ENCODE assay signal across 25 mouse cellular contexts in genomic region chr5:102697784-102698183, GRCm38 (mm10).
DNase-seq lines count a peak whose midpoint lies in the region; ATAC-seq and TF ChIP-seq lines count a peak whose summit lies in the region.
"Had no signal": no experiment of that assay in that cellular context is flagged by ENCODE, and none has a peak within 500 bp of the region (broad histone marks: within the 10 kb centered on the region; RNA-seq: fewer than 3 reads in every experiment).

No protein-coding gene starts in this region.

- 91% methylated on average over 1 of the region's 1 CpGs for WGBS in stomach, postnatal 0 days
- WGBS in forebrain, embryonic 13.5 days: 81% methylated on average over 1 of the region's 1 CpGs

- H3K4me2 ChIP-seq in stomach, postnatal 0 days (replicated peaks; ENCODE audit: low read depth): no peak overlapping the region
- no peak overlapping the region for H3K4me2 ChIP-seq in forebrain, embryonic 13.5 days
- H3K4me2 ChIP-seq: embryonic facial prominence, embryonic 15.5 days; midbrain, embryonic 15.5 days had no signal

- TF ChIP-seq POLR2A in embryonic fibroblast, embryonic 13.5 days (IDR thresholded peaks at IDR 0.05; ENCODE audit: low read depth, low read length): no peak

- H3K9ac ChIP-seq in stomach, postnatal 0 days (ENCODE audit: low read length): no peak overlapping the region
- H3K9ac ChIP-seq in forebrain, embryonic 13.5 days: no peak overlapping the region
- H3K9ac ChIP-seq: embryonic facial prominence, embryonic 15.5 days; midbrain, embryonic 15.5 days had no signal

- H3K9me3 ChIP-seq in stomach, postnatal 0 days (ENCODE audit: control insufficient read depth, low read length): no peaks in the 10 kb centered on the region
- H3K9me3 ChIP-seq in forebrain, embryonic 13.5 days (replicated peaks): no peaks in the 10 kb centered on the region
- H3K9me3 ChIP-seq: embryonic facial prominence, embryonic 15.5 days; midbrain, embryonic 15.5 days had no signal

- ATAC-seq in stomach, postnatal 0 days (ENCODE audit: low FRiP score, low TSS enrichment): no peak
- no peak for ATAC-seq in forebrain, embryonic 13.5 days
- ATAC-seq: forebrain, embryonic 14.5 days; hindbrain, postnatal 0 days; intestine, postnatal 0 days; midbrain, embryonic 15.5 days had no signal

- peak overlapping the region; percentile 48; the same call in 1 of the 2 replicates for H3K27ac ChIP-seq in embryonic fibroblast, embryonic 13.5 days (ENCODE audit: insufficient read depth, low read length)
- H3K27ac ChIP-seq in stomach, postnatal 0 days (replicated peaks): no peak overlapping the region
- no peak overlapping the region for H3K27ac ChIP-seq in forebrain, embryonic 13.5 days
- H3K27ac ChIP-seq: embryonic facial prominence, embryonic 15.5 days; hindbrain, postnatal 0 days; left cerebral cortex, adult 2 months; midbrain, embryonic 15.5 days had no signal

- TF ChIP-seq CTCF in embryonic fibroblast, embryonic 13.5 days (IDR thresholded peaks at IDR 0.05; ENCODE audit: borderline replicate concordance, insufficient read depth, low read length): no peak
- no peak for TF ChIP-seq CTCF in stomach, postnatal 0 days (IDR thresholded peaks at IDR 0.05; ENCODE audit: low read depth)

- no peaks in the 10 kb centered on the region for H3K27me3 ChIP-seq in stomach, postnatal 0 days (ENCODE audit: control insufficient read depth, insufficient read depth, low read length)
- H3K27me3 ChIP-seq in forebrain, embryonic 13.5 days: no peaks in the 10 kb centered on the region
- H3K27me3 ChIP-seq: embryonic facial prominence, embryonic 15.5 days; megakaryocyte, embryonic 14.5 days; midbrain, embryonic 15.5 days had no signal

- H3K4me3 ChIP-seq in embryonic fibroblast, embryonic 13.5 days (ENCODE audit: insufficient read depth, low read length): no peak overlapping the region
- no peak overlapping the region for H3K4me3 ChIP-seq in stomach, postnatal 0 days (ENCODE audit: low read depth, low read length)
- H3K4me3 ChIP-seq in forebrain, embryonic 13.5 days: no peak overlapping the region
- H3K4me3 ChIP-seq: embryonic facial prominence, embryonic 15.5 days; left cerebral cortex, adult 2 months; megakaryocyte, embryonic 14.5 days; midbrain, embryonic 15.5 days; myocyte had no signal

- no peak for TF ChIP-seq EP300 in stomach, postnatal 0 days (optimal IDR thresholded peaks at IDR 0.05)

- DNase-seq in 416B (ENCODE audit: low read depth): peak; percentile 49
- DNase-seq in kidney, adult 9 months: peak; percentile 88
- DNase-seq in kidney, postnatal 25 days: peak; percentile 59 to 83
- DNase-seq in stomach, postnatal 0 days (ENCODE audit: low spot score): no peak
- no peak for DNase-seq in embryo, embryonic 10 days (ENCODE audit: low spot score)
- no peak for DNase-seq in heart, postnatal 36 days
- DNase-seq: adrenal gland, adult 8-10 months; cerebellum, adult 9-11 months; heart, postnatal 4 days; left cerebral cortex, postnatal 4 days; liver; lung, adult 18-20 months; lung, postnatal 14 days; spleen, adult 18-20 months; thymus, adult 2 months had no signal

- H3K4me1 ChIP-seq in embryonic fibroblast, embryonic 13.5 days (ENCODE audit: control insufficient read depth, insufficient read depth, low read length): peaks cover 2% of the 10 kb centered on the region
- no peaks in the 10 kb centered on the region for H3K4me1 ChIP-seq in stomach, postnatal 0 days (replicated peaks; ENCODE audit: control insufficient read depth, insufficient read depth)
- no peaks in the 10 kb centered on the region for H3K4me1 ChIP-seq in forebrain, embryonic 13.5 days
- H3K4me1 ChIP-seq: midbrain, embryonic 15.5 days had no signal

- no peaks in the 10 kb centered on the region for H3K36me3 ChIP-seq in stomach, postnatal 0 days (ENCODE audit: control insufficient read depth, insufficient read depth, low read length)
- H3K36me3 ChIP-seq in forebrain, embryonic 13.5 days (ENCODE audit: poor library complexity, severe bottlenecking): no peaks in the 10 kb centered on the region
- H3K36me3 ChIP-seq: embryonic facial prominence, embryonic 15.5 days; midbrain, embryonic 15.5 days had no signal

- intact Hi-C loops in heart, postnatal 36 days (cut with DNase I): no loop called here

Comparison
In these comparisons a context has a peak if more than half of its experiments do, and no peak if none do; other contexts are left out.
1. DNase-seq: peak in 416B (single experiment), kidney, adult 9 months (single experiment) and kidney, postnatal 25 days (2 of 2); none in stomach, postnatal 0 days (single experiment), embryo, embryonic 10 days (single experiment) and heart, postnatal 36 days (0 of 2).